Mouse (Mus musculus): ENCODE results near the gene Arl4d. TPM values are rescaled to one million over a fixed set of nuclear protein-coding genes. Genes with fewer than 3 reads are reported as not detected.

Arl4d gene
- polyA plus RNA-seq, 1 experiment from 2014 or later, result 8.1 TPM

DNA sequence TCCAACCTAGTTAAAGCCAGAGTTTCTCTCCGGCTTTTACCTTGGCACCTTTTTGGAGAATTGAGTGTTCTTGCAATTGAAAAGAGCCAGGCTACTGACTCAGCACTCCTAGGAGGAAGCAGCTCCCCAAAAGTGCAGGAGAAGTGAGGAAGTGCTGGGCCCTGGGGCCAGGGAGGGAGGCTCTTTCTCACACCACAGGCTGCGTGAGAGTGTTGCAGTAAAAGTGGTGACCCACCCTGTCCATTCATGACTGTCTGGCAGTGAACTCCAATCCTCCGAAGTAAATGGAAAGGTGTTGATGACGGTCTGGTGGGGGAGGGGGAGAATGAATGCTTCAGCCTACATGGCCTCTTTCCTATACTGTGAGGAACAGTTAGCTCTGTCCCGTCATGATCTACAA is 43.1 kb downstream of the Arl4d start:
- H3K4me3 ChIP-seq (replicated peaks), result no peak overlapping the region
- 45% methylated on average over 5 of the region's 5 CpGs for WGBS
- no peaks in the 10 kb centered on the region for H3K9me3 ChIP-seq (replicated peaks)
- H3K36me3 ChIP-seq, result no peaks in the 10 kb centered on the region
- no peak overlapping the region for H3K4me2 ChIP-seq
- H3K9ac ChIP-seq (replicated peaks), result no peak overlapping the region
- H3K27ac ChIP-seq (replicated peaks), result no peak overlapping the region
- peaks cover 11% of the 10 kb centered on the region for H3K4me1 ChIP-seq
- no peaks in the 10 kb centered on the region for H3K27me3 ChIP-seq (replicated peaks)
- ATAC-seq (ENCODE audit: low FRiP score), result no peak

DNA sequence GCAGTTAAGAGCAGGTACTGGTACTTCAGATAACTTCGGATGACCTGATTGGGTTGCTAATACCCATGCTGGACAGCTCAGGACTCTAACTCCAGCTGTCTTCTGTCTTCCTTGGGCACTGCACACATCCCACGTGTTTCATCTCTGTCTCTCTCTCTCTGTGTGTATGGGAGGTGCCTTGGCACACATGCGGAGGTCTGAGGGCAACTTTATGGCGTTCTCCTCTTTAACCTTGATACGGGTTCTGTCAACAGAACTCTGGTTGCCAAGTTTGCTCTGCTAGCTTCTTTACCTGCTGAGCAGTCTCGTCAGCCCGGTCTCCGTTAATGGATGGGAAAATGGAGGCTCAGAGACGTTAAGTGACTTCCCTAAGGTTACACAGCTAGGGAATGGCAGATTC is 47.5 kb downstream of the Arl4d start:
- ATAC-seq (ENCODE audit: low FRiP score), result no peak
- H3K4me2 ChIP-seq, result no peak overlapping the region
- no peak overlapping the region for H3K9ac ChIP-seq (replicated peaks)
- no peaks in the 10 kb centered on the region for H3K9me3 ChIP-seq (replicated peaks)
- H3K4me1 ChIP-seq, result no peaks in the 10 kb centered on the region
- no peak overlapping the region for H3K4me3 ChIP-seq (replicated peaks)
- no peak overlapping the region for H3K27ac ChIP-seq (replicated peaks)
- no peaks in the 10 kb centered on the region for H3K27me3 ChIP-seq (replicated peaks)
- no peaks in the 10 kb centered on the region for H3K36me3 ChIP-seq
- WGBS, result 83% methylated on average over 9 of the region's 9 CpGs

DNA sequence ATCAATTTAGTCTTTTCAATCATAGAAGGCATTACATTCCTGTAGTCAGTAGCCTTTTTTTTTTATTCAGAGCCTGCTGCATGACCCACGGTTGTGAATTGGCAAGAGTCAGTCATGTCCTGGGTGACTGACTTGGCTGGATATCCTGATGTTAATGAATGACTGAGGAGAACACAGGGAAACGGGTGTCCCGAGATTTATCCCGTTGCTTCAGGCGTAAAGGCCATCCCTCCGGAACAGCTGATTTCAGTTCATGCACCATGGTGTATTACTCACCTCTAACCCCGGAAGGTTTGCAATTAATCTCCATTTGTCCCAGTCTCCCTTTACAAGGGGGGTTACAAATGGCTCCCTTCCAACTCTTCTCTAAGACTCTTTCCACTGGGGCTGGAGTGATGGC is 48.7 kb downstream of the Arl4d start:
- Histone ChIP-seq H3K4me3 (replicated peaks) (no peak overlapping the region), H3K9me3 (replicated peaks) (no peaks in the 10 kb centered on the region), H3K27ac (replicated peaks) (no peak overlapping the region), H3K27me3 (replicated peaks) (no peaks in the 10 kb centered on the region), H3K9ac (replicated peaks) (no peak overlapping the region), H3K36me3 (no peaks in the 10 kb centered on the region), H3K4me1 (no peaks in the 10 kb centered on the region), H3K4me2 (no peak overlapping the region)
- no peak for ATAC-seq (ENCODE audit: low FRiP score)
- 34% methylated on average over 7 of the region's 7 CpGs for WGBS

Other genes with a start within 250 kb of the Arl4d start
- gene Aarsd1, start 247.9 kb upstream of the Arl4d start, polyA plus RNA-seq (2015; fragmentation: Nextera tagmentation; extraction: Ambion mirVana), result 88.1 and 94.0 TPM in 2 replicates
- 7.7 and 10.6 TPM in 2 replicates for gene Gm27029, start 240.7 kb upstream of the Arl4d start, polyA plus RNA-seq (2015; fragmentation: Nextera tagmentation; extraction: Ambion mirVana)
- 28.7 and 29.0 TPM in 2 replicates for gene Rundc1, start 240.5 kb upstream of the Arl4d start, polyA plus RNA-seq (2015; fragmentation: Nextera tagmentation; extraction: Ambion mirVana)
- gene Ptges3l, start 240.2 kb upstream of the Arl4d start, polyA plus RNA-seq (2015; fragmentation: Nextera tagmentation; extraction: Ambion mirVana), result 4.3 and 4.5 TPM in 2 replicates
- gene Rpl27, start 223.2 kb upstream of the Arl4d start, polyA plus RNA-seq (2015; fragmentation: Nextera tagmentation; extraction: Ambion mirVana), result 245 and 254 TPM in 2 replicates
- gene Ifi35, start 217.1 kb upstream of the Arl4d start, polyA plus RNA-seq (2015; fragmentation: Nextera tagmentation; extraction: Ambion mirVana), result 3.9 and 17.0 TPM in 2 replicates
- gene Rnd2, start 200.5 kb upstream of the Arl4d start, polyA plus RNA-seq (2015; fragmentation: Nextera tagmentation; extraction: Ambion mirVana), result 63.6 and 71.7 TPM in 2 replicates
- 95.4 and 105 TPM in 2 replicates for gene Vat1, start 199.3 kb upstream of the Arl4d start, polyA plus RNA-seq (2015; fragmentation: Nextera tagmentation; extraction: Ambion mirVana)
- gene Brca1, start 113.6 kb upstream of the Arl4d start, polyA plus RNA-seq (2015; fragmentation: Nextera tagmentation; extraction: Ambion mirVana), result 1.4 and 4.1 TPM in 2 replicates
- 78.7 and 80.3 TPM in 2 replicates for gene Nbr1, start 113.4 kb upstream of the Arl4d start, polyA plus RNA-seq (2015; fragmentation: Nextera tagmentation; extraction: Ambion mirVana)
- gene Tmem106a, start 83.3 kb upstream of the Arl4d start, polyA plus RNA-seq (2015; fragmentation: Nextera tagmentation; extraction: Ambion mirVana), result 4.4 and 5.9 TPM in 2 replicates
- not detected in 2 replicates for gene Gm11634, start 66.3 kb upstream of the Arl4d start, polyA plus RNA-seq (2015; fragmentation: Nextera tagmentation; extraction: Ambion mirVana)
- gene Rdm1, start 38.3 kb upstream of the Arl4d start, polyA plus RNA-seq (2015; fragmentation: Nextera tagmentation; extraction: Ambion mirVana), result 14.1 and 19.8 TPM in 2 replicates
- 28.7 and 29.9 TPM in 2 replicates for gene Dhx8, start 67.4 kb downstream of the Arl4d start, polyA plus RNA-seq (2015; fragmentation: Nextera tagmentation; extraction: Ambion mirVana)
- 25.9 and 29.5 TPM in 2 replicates for gene Etv4, start 119.8 kb downstream of the Arl4d start, polyA plus RNA-seq (2015; fragmentation: Nextera tagmentation; extraction: Ambion mirVana)
- 1.3 and 2.0 TPM in 2 replicates for gene Meox1, start 228.8 kb downstream of the Arl4d start, polyA plus RNA-seq (2015; fragmentation: Nextera tagmentation; extraction: Ambion mirVana)

Measured in neural tube, embryonic 15.5 days (tissue).